Mouse (Mus musculus) gastrocnemius, adult 18-20 months (tissue): ENCODE measurements around the gene Hoxa4. TPM values are rescaled to one million over a fixed set of nuclear protein-coding genes. Genes with fewer than 3 reads are reported as not detected.

Experiments
- DNase-seq: peaks from one replicate; pipeline ENCODE4 v3.0.0; 2021; ENCODE audit warnings: low spot score
- total RNA-seq, 2 experiments: library from RNA; stranded (reverse); gene quantifications; 2 replicates each; pipeline ENCODE4 v1.2.3; 2021

Gene Hoxa4
- total RNA-seq, 2 experiments from 2014 or later = 2.7 to 2.9 TPM

GRCm38 (mm10) chr6:52205221-52205620 is 13.7 kb upstream of the Hoxa4 start:
- no peak for DNase-seq

- DNase-seq = peak; percentile 84
These were observed 12.6 kb upstream of the Hoxa4 start, which contains the start of gene Hoxa5 for GRCm38 (mm10) chr6:52204050-52204752. Hoxa5 (minus strand) TSS chr6:52204587.

- no peak for DNase-seq
These were observed 12.0 kb upstream of the Hoxa4 start for GRCm38 (mm10) chr6:52203371-52204049.

GRCm38 (mm10) chr6:52203121-52203370 is 11.5 kb upstream of the Hoxa4 start:
- DNase-seq = no peak

GRCm38 (mm10) chr6:52202362-52203120 is 11.0 kb upstream of the Hoxa4 start:
- DNase-seq = no peak

GRCm38 (mm10) chr6:52201269-52201668 is 9.7 kb upstream of the Hoxa4 start:
- DNase-seq = no peak

GRCm38 (mm10) chr6:52200751-52201250 is 9.2 kb upstream of the Hoxa4 start:
- DNase-seq = no peak

- no peak for DNase-seq
These were observed 8.7 kb upstream of the Hoxa4 start for GRCm38 (mm10) chr6:52200073-52200750.

GRCm38 (mm10) chr6:52197271-52197670 is 5.7 kb upstream of the Hoxa4 start:
- no peak for DNase-seq

GRCm38 (mm10) chr6:52196811-52197210 is 5.3 kb upstream of the Hoxa4 start:
- no peak for DNase-seq

GRCm38 (mm10) chr6:52194690-52195089 is 3.1 kb upstream of the Hoxa4 start:
- DNase-seq = no peak

GRCm38 (mm10) chr6:52191860-52192550 is 452 bp upstream of the Hoxa4 start:
- DNase-seq = peak; percentile 82

GRCm38 (mm10) chr6:52190410-52190809 is 1.1 kb downstream of the Hoxa4 start:
- DNase-seq = no peak

- no peak for DNase-seq
These were observed 1.6 kb downstream of the Hoxa4 start for GRCm38 (mm10) chr6:52189909-52190308.

GRCm38 (mm10) chr6:52189172-52189591 is 2.4 kb downstream of the Hoxa4 start:
- peak; percentile 73 for DNase-seq

GRCm38 (mm10) chr6:52186500-52186899 is 5.1 kb downstream of the Hoxa4 start:
- DNase-seq = no peak

GRCm38 (mm10) chr6:52185834-52186233 is 5.7 kb downstream of the Hoxa4 start:
- no peak for DNase-seq

GRCm38 (mm10) chr6:52185222-52185621 is 6.3 kb downstream of the Hoxa4 start:
- DNase-seq = no peak

GRCm38 (mm10) chr6:52184668-52185067 is 6.9 kb downstream of the Hoxa4 start:
- DNase-seq = no peak

GRCm38 (mm10) chr6:52183311-52184080 is 8.1 kb downstream of the Hoxa4 start:
- DNase-seq = no peak
